Mouse (Mus musculus) forebrain, embryonic 14.5 days (tissue): Measurements from ENCODE around the gene Abcc6. TPM values are rescaled to one million over a fixed set of nuclear protein-coding genes. Genes with fewer than 3 reads are reported as not detected.

Source experiments
- ATAC-seq: fragments of 200-750 bp; cut with Nextera tagmentation; 2 replicates; pipeline ENCODE4 v1.8.0; 2017; ENCODE audit warnings: mild to moderate bottlenecking, moderate library complexity
- DNase-seq: peaks from one replicate; pipeline ENCODE4 v3.0.0-alpha.2; 2015; ENCODE audit warnings: low spot score
- H3K27ac ChIP-seq: fragments of 300-500 bp; sonication (generic); 2 replicates; pipeline ENCODE4 v1.5.1; 2014; ENCODE audit warnings: low read depth, mild to moderate bottlenecking, control low read depth, low read length, moderate library complexity
- H3K27me3 ChIP-seq: fragments of 300-500 bp; sonication (generic); replicated peaks from 2 replicates; pipeline ENCODE4 v1.6.1; 2014; ENCODE audit warnings: low read length, control low read depth, mixed read lengths; ENCODE audit not compliant: control insufficient read depth, insufficient read depth
- H3K36me3 ChIP-seq: fragments of 300-500 bp; sonication (generic); 2 replicates; pipeline ENCODE4 v1.6.1; 2014; ENCODE audit warnings: low read length, control low read depth; ENCODE audit not compliant: control insufficient read depth, insufficient read depth
- H3K4me1 ChIP-seq: fragments of 300-500 bp; sonication (generic); 2 replicates; pipeline ENCODE4 v1.6.1; 2014; ENCODE audit warnings: antibody characterized with exemption, low read length, control low read depth; ENCODE audit not compliant: control insufficient read depth, insufficient read depth
- H3K4me2 ChIP-seq: fragments of 300-500 bp; sonication (generic); 2 replicates; pipeline ENCODE4 v1.6.1; 2014; ENCODE audit warnings: mild to moderate bottlenecking, control low read depth, low read length
- H3K4me3 ChIP-seq: fragments of 300-500 bp; sonication (generic); 2 replicates; pipeline ENCODE4 v1.5.1; 2014; ENCODE audit warnings: low read depth, low read length, control low read depth
- H3K9ac ChIP-seq: fragments of 300-500 bp; sonication (generic); 2 replicates; pipeline ENCODE4 v1.6.1; 2014; ENCODE audit warnings: mild to moderate bottlenecking, low read length, control low read depth, moderate library complexity
- H3K9me3 ChIP-seq: fragments of 300-500 bp; sonication (generic); replicated peaks from 2 replicates; pipeline ENCODE4 v1.6.1; 2016; ENCODE audit warnings: low read length, control low read depth, mixed read lengths; ENCODE audit not compliant: control insufficient read depth
- WGBS: fragments of 180-500 bp; shearing (Covaris S2); extraction: QIAGEN DNeasy Blood & Tissue Kit; methylation state at CpG from one replicate; pipeline ENCODE4 v1.1.7; 2014; 5-methylcytosine and 5-hydroxymethylcytosine counted together
- polyA plus RNA-seq: library from polyadenylated mRNA; unstranded; fragments of >200 nt; fragmentation: Nextera tagmentation; extraction: Ambion mirVana; gene quantifications from 2 replicates; pipeline ENCODE4 v1.2.1, GENCODE M21; 2014

Abcc6 gene
- polyA plus RNA-seq, 1 experiment from 2014 or later, result 0.33 TPM

DNA sequence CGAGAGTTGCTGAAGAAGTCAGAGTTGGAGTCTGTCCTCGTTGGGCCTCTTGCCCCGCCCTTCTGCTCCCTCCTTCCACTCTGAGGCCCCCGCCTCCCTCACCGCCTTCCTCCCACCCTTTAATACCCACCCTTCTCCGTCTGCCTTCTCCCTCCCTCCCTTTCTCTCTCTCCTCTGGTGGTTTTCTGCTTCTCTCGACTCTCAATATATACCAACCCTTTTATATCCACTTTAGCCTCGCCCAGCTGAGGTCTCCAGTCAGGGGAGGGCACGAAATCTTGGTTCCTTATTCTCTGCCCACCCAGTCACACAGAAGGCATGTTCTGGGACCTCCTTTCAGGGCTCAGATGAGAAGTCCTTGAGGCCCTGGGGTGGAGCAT is 108.9 kb downstream of the Abcc6 start, which contains the start of gene Emp3:
Gene Emp3 (minus strand): TSS at position 163 of the 380 bp plus-strand sequence.
- H3K4me2 ChIP-seq, result no peak within 1 kb of the TSS
- H3K9ac ChIP-seq, result no peak within 1 kb of the TSS
- peaks cover 18% of the 10 kb centered on the region for H3K4me1 ChIP-seq
- H3K36me3 ChIP-seq, result no peaks in the 10 kb centered on the region
- H3K27ac ChIP-seq, result no peak within 1 kb of the TSS
- H3K9me3 ChIP-seq, result no peaks in the 10 kb centered on the region
- H3K4me3 ChIP-seq, result no peak within 1 kb of the TSS
- 49% methylated on average over 9 of the region's 9 CpGs for WGBS
- no peak for DNase-seq
- ATAC-seq, result no peak
- no peaks in the 10 kb centered on the region for H3K27me3 ChIP-seq

- WGBS, result 55% methylated on average over 9 of the region's 9 CpGs
- H3K4me3 ChIP-seq, result no peak overlapping the region
- no peak overlapping the region for H3K9ac ChIP-seq
- DNase-seq (no peak), ATAC-seq (no peak)
- H3K27ac ChIP-seq, result no peak overlapping the region
- no peaks in the 10 kb centered on the region for H3K9me3 ChIP-seq
- no peaks in the 10 kb centered on the region for H3K27me3 ChIP-seq
- no peaks in the 10 kb centered on the region for H3K36me3 ChIP-seq
- H3K4me2 ChIP-seq, result no peak overlapping the region
- H3K4me1 ChIP-seq, result peaks cover 23% of the 10 kb centered on the region
Measured at GRCm38 (mm10) chr7:45920583-45921241, 109.4 kb downstream of the Abcc6 start.

GRCm38 (mm10) chr7:45919761-45920160 is 110.3 kb downstream of the Abcc6 start:
- no peak overlapping the region for H3K4me3 ChIP-seq
- H3K9me3 ChIP-seq, result no peaks in the 10 kb centered on the region
- peaks cover 24% of the 10 kb centered on the region for H3K4me1 ChIP-seq
- no peak overlapping the region for H3K9ac ChIP-seq
- no peaks in the 10 kb centered on the region for H3K36me3 ChIP-seq
- no peak overlapping the region for H3K4me2 ChIP-seq
- ATAC-seq, result no peak
- H3K27ac ChIP-seq, result no peak overlapping the region; the same call in 1 of the 2 replicates
- no peak for DNase-seq
- no peaks in the 10 kb centered on the region for H3K27me3 ChIP-seq
- WGBS, result 79% methylated on average over 4 of the region's 4 CpGs

DNA sequence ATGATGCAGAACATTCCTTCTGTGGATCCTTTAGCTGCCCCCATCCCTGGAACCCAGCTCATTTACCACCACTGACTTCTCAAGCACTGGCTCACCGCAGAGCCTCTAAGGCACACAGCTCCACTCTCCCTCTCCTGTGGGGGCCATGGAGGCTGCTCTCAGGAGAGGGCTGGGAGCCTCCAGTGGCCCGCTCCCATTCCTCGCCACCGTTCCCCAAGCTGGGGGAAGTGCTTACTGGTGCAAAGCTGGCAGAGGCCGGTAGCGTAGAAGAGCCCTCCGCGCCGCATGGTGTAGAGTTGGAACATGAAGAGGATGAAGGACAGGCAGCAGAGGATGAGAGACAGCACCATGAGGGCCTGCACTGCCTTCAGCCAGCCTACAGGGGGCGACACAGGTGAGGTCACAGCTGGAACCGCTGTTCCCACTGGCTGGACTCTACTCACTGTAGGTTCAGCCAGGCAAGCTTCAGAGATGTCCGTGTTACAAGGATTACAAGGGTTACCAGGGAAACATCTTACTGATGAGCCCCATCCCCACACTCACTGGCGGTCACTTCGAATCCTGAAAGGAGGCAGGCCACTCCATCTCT is 110.9 kb downstream of the Abcc6 start:
- Histone ChIP-seq H3K36me3 (no peaks in the 10 kb centered on the region), H3K9me3 (no peaks in the 10 kb centered on the region), H3K4me2 (no peak overlapping the region), H3K27ac (no peak overlapping the region), H3K27me3 (no peaks in the 10 kb centered on the region), H3K9ac (no peak overlapping the region), H3K4me1 (peaks cover 24% of the 10 kb centered on the region), H3K4me3 (no peak overlapping the region)
- WGBS, result 72% methylated on average over 14 of the region's 14 CpGs
- no peak for DNase-seq
- no peak for ATAC-seq

- Histone ChIP-seq H3K36me3 (no peaks in the 10 kb centered on the region), H3K27me3 (no peaks in the 10 kb centered on the region), H3K4me1 (peaks cover 24% of the 10 kb centered on the region), H3K9ac (peak overlapping the region; percentile 32), H3K27ac (peak overlapping the region; percentile 87), H3K4me3 (no peak overlapping the region), H3K9me3 (no peaks in the 10 kb centered on the region), H3K4me2 (no peak overlapping the region)
- no peak for ATAC-seq
- DNase-seq, result no peak
- 87% methylated on average over 15 of the region's 15 CpGs for WGBS
Measured at GRCm38 (mm10) chr7:45917926-45918325, 112.2 kb downstream of the Abcc6 start.

Other genes with a start within 250 kb of the Abcc6 start
- gene Lmtk3, start 246.6 kb downstream of the Abcc6 start, polyA plus RNA-seq, result 11.8 and 18.4 TPM in 2 replicates
- 4.0 and 5.4 TPM in 2 replicates for gene Sult2b1, start 245.6 kb downstream of the Abcc6 start, polyA plus RNA-seq
- 286 TPM in 2 replicates for gene Cyth2, start 215.7 kb downstream of the Abcc6 start, polyA plus RNA-seq
- 0.41 and 0.78 TPM in 2 replicates for gene Kcnj14, start 205.5 kb downstream of the Abcc6 start, polyA plus RNA-seq
- gene Grwd1, start 199.4 kb downstream of the Abcc6 start, polyA plus RNA-seq, result 45.2 and 46.7 TPM in 2 replicates
- 104 and 111 TPM in 2 replicates for gene Kdelr1, start 157.5 kb downstream of the Abcc6 start, polyA plus RNA-seq
- gene Grin2d, start 151.9 kb downstream of the Abcc6 start, polyA plus RNA-seq, result 0.52 and 0.77 TPM in 2 replicates
- gene Syngr4, start 133.6 kb downstream of the Abcc6 start, polyA plus RNA-seq, result 0.51 and 0.55 TPM in 2 replicates
- 5.1 and 6.2 TPM in 2 replicates for gene Tmem143, start 133.4 kb downstream of the Abcc6 start, polyA plus RNA-seq
- 27.9 and 32.8 TPM in 2 replicates for gene Emp3, start 108.9 kb downstream of the Abcc6 start, polyA plus RNA-seq
- gene Ccdc114, start 106.2 kb downstream of the Abcc6 start, polyA plus RNA-seq, result 2.6 and 2.7 TPM in 2 replicates
- gene Nomo1, start 3.4 kb upstream of the Abcc6 start, polyA plus RNA-seq, result 19.6 and 25.9 TPM in 2 replicates
- 2.7 and 3.0 TPM in 2 replicates for gene Kcnj11, start 70.5 kb upstream of the Abcc6 start, polyA plus RNA-seq
- gene Abcc8, start 149.7 kb upstream of the Abcc6 start, polyA plus RNA-seq, result 14.1 and 18.8 TPM in 2 replicates
- 2.0 and 3.6 TPM in 2 replicates for gene Ush1c, start 208.2 kb upstream of the Abcc6 start, polyA plus RNA-seq
- gene Otog, start 210.7 kb upstream of the Abcc6 start, polyA plus RNA-seq, result not detected in 2 replicates